Mouse (Mus musculus): Measurements from ENCODE around the gene Crygn.

DNA sequence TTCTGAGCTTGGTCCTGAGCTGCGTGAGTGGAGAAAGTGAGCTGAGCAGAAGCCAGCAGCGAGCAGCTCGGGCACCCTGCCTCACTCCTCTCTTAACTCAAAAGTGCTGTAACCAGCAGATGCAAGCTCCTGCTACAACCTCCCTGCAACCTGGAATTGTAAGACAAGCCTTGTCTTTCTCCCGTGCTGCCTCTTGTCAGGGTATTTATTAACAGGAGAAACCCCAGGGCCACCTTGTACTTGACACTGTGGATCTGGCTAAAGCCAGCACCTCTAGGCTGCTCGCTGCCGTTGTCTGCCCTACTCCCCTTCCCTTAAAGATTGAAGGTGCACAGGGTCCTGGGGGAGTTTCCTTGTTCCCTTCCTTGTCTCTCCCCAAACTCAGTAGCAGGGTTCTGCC, 43.8 kb downstream of the Crygn start:
- TF ChIP-seq POLR2A (IDR thresholded peaks at IDR 0.05; ENCODE audit: low read depth, low read length) (no peak), CTCF (IDR thresholded peaks at IDR 0.05; ENCODE audit: extremely low read depth, insufficient read length, insufficient replicate concordance, low read depth, low read length) (no peak)

Data from small intestine, adult 2 months (tissue).